9 mouse cellular contexts compared by ENCODE assay signal in genomic region chr13:34096455-34096854, GRCm38 (mm10). TPM values are rescaled to one million over a fixed set of nuclear protein-coding genes. Genes with fewer than 3 reads are reported as not detected.
A peak's percentile ranks its signal among the peaks of the same experiment; 100 is the strongest.
DNase-seq lines count a peak whose midpoint lies in the region; ATAC-seq and TF ChIP-seq lines count a peak whose summit lies in the region.
"Had no signal": no experiment of that assay in that cellular context is flagged by ENCODE, and none has a peak within 500 bp of the region (broad histone marks: within the 10 kb centered on the region; RNA-seq: fewer than 3 reads in every experiment).

No protein-coding gene starts in this region.

- no peak for DNase-seq in left cerebral cortex, adult 2 months (ENCODE audit: extremely low spot score in 1 of 2, low spot score in 2 of 2)
- no peak for DNase-seq in left cerebral cortex, adult 18-20 months (ENCODE audit: low spot score in 2 of 2)
- no peak for DNase-seq in kidney, postnatal 0 days (ENCODE audit: low spot score)
- no peak for DNase-seq in ovary, adult 18-20 months (ENCODE audit: low spot score)
- DNase-seq in liver, embryonic 11.5 days (ENCODE audit: low spot score), result no peak
- DNase-seq in yolk sac, embryonic 10.5 days (ENCODE audit: low spot score), result no peak
- DNase-seq: spleen, adult 18-20 months had no signal

- H3K9ac ChIP-seq in forebrain, embryonic 16.5 days (replicated peaks; ENCODE audit: low read depth, low read length), result peak overlapping the region; percentile 27
- no peak overlapping the region for H3K9ac ChIP-seq in kidney, postnatal 0 days (ENCODE audit: low read depth, low read length)
- no peak overlapping the region for H3K9ac ChIP-seq in liver, embryonic 11.5 days (ENCODE audit: low read depth, low read length)

- WGBS in forebrain, embryonic 16.5 days, result 31% methylated on average over 4 of the region's 4 CpGs
- 49% methylated on average over 4 of the region's 4 CpGs for WGBS in kidney, postnatal 0 days
- WGBS in liver, embryonic 11.5 days, result 71% methylated on average over 4 of the region's 4 CpGs

- intact Hi-C loops in left cerebral cortex, adult 2 months (cut with DNase I), result loop anchor here (1.0 to 2.0 kb wide), 3 partner anchors 37 to 52 kb away; no protein-coding TSS in a partner anchor

- no peaks in the 10 kb centered on the region for H3K36me3 ChIP-seq in forebrain, embryonic 16.5 days (ENCODE audit: control insufficient read depth, insufficient read depth)
- no peaks in the 10 kb centered on the region for H3K36me3 ChIP-seq in kidney, postnatal 0 days (ENCODE audit: insufficient read depth, low read length)
- no peaks in the 10 kb centered on the region for H3K36me3 ChIP-seq in myocyte (ENCODE audit: control insufficient read depth, insufficient read depth)
- H3K36me3 ChIP-seq in liver, embryonic 11.5 days (ENCODE audit: control insufficient read depth, insufficient read depth, low read length), result no peaks in the 10 kb centered on the region

- no peaks in the 10 kb centered on the region for H3K79me2 ChIP-seq in myocyte (ENCODE audit: control insufficient read depth, insufficient read depth)

- TF ChIP-seq CTCF in left cerebral cortex, adult 2 months (IDR thresholded peaks at IDR 0.05), result no peak
- TF ChIP-seq CTCF in kidney, postnatal 0 days (IDR thresholded peaks at IDR 0.05; ENCODE audit: low read depth), result no peak

- no peak for TF ChIP-seq POLR2A in myocyte (IDR thresholded peaks at IDR 0.05; ENCODE audit: insufficient read length, low read depth)

- peak overlapping the region; percentile 64 for H3K27ac ChIP-seq in left cerebral cortex, adult 2 months
- peak overlapping the region; percentile 93 for H3K27ac ChIP-seq in forebrain, embryonic 16.5 days (ENCODE audit: low read length)
- 0 out of 2 replicates have a peak overlapping the region, but pooled peaks have one; percentile 31 for H3K27ac ChIP-seq in kidney, postnatal 0 days
- no peak overlapping the region for H3K27ac ChIP-seq in liver, embryonic 11.5 days (ENCODE audit: low read depth, low read length)

- H3K27me3 ChIP-seq in forebrain, embryonic 16.5 days (replicated peaks; ENCODE audit: control insufficient read depth, insufficient read depth, low read length), result no peaks in the 10 kb centered on the region
- H3K27me3 ChIP-seq in kidney, postnatal 0 days (ENCODE audit: insufficient read depth, low read length), result no peaks in the 10 kb centered on the region
- H3K27me3 ChIP-seq in myocyte (ENCODE audit: control insufficient read depth, insufficient read depth, insufficient read length), result no peaks in the 10 kb centered on the region
- no peaks in the 10 kb centered on the region for H3K27me3 ChIP-seq in liver, embryonic 11.5 days (replicated peaks; ENCODE audit: control insufficient read depth, insufficient read depth, low read length)

- H3K4me2 ChIP-seq in forebrain, embryonic 16.5 days (ENCODE audit: low read length), result peak overlapping the region; percentile 33
- H3K4me2 ChIP-seq in kidney, postnatal 0 days (ENCODE audit: low read length), result no peak overlapping the region
- H3K4me2 ChIP-seq in myocyte (ENCODE audit: low read depth), result peak overlapping the region; percentile 27
- H3K4me2 ChIP-seq in liver, embryonic 11.5 days, result no peak overlapping the region

- H3ac ChIP-seq in myocyte (ENCODE audit: control insufficient read depth, insufficient read length), result no peak overlapping the region

- ATAC-seq in forebrain, embryonic 16.5 days, result peak; percentile 64
- ATAC-seq in kidney, postnatal 0 days (replicated peaks; ENCODE audit: low FRiP score, low read depth), result 0 out of 2 replicates have a peak, but pooled peaks have one; percentile 29
- no peak for ATAC-seq in liver, embryonic 11.5 days (replicated peaks; ENCODE audit: low FRiP score)

- H3K9me3 ChIP-seq in forebrain, embryonic 16.5 days (ENCODE audit: control insufficient read depth, low read length), result peaks cover 4% of the 10 kb centered on the region; the same call in 1 of the 2 replicates
- no peaks in the 10 kb centered on the region for H3K9me3 ChIP-seq in kidney, postnatal 0 days (replicated peaks; ENCODE audit: low read length)
- H3K9me3 ChIP-seq in liver, embryonic 11.5 days (ENCODE audit: control insufficient read depth, low read length), result no peaks in the 10 kb centered on the region

- no peak overlapping the region for H3K4me3 ChIP-seq in left cerebral cortex, adult 2 months
- H3K4me3 ChIP-seq in forebrain, embryonic 16.5 days (replicated peaks; ENCODE audit: low read length), result no peak overlapping the region
- H3K4me3 ChIP-seq in kidney, postnatal 0 days (replicated peaks; ENCODE audit: low read depth, low read length), result no peak overlapping the region
- no peak overlapping the region for H3K4me3 ChIP-seq in myocyte
- H3K4me3 ChIP-seq in liver, embryonic 11.5 days (ENCODE audit: low read depth, low read length), result no peak overlapping the region

- peaks cover 23% of the 10 kb centered on the region for H3K4me1 ChIP-seq in forebrain, embryonic 16.5 days (replicated peaks; ENCODE audit: control insufficient read depth, insufficient read depth, low read length)
- H3K4me1 ChIP-seq in kidney, postnatal 0 days (replicated peaks; ENCODE audit: insufficient read depth, low read length), result peaks cover 4% of the 10 kb centered on the region; the same call in 1 of the 2 replicates
- H3K4me1 ChIP-seq in liver, embryonic 11.5 days (replicated peaks; ENCODE audit: control insufficient read depth, insufficient read depth, low read length), result peaks cover 6% of the 10 kb centered on the region

TF ChIP-seq in myocyte, 11 proteins besides CTCF, POLR2A, EP300 and RAD21:
- no peak for TF ChIP-seq E2F4 (IDR thresholded peaks at IDR 0.05; ENCODE audit: insufficient read depth)
- no peak for TF ChIP-seq REST (IDR thresholded peaks at IDR 0.05; ENCODE audit: insufficient read depth, insufficient read length)
- TF ChIP-seq SRF (IDR thresholded peaks at IDR 0.05; ENCODE audit: control insufficient read depth, insufficient read length, low read depth), result no peak

RNA-seq across cellular contexts. Expression of gene Tubb2a, which starts 18.6 kb away (rescaled TPM):
- total RNA-seq in left cerebral cortex, adult 2 months (2021), result 100 to 1,000 TPM; 768 to 774 TPM
- 100 to 1,000 TPM; 781 to 791 TPM for total RNA-seq in left cerebral cortex, adult 18-20 months (2021)
- polyA plus RNA-seq in forebrain, embryonic 16.5 days (2015; fragmentation: Nextera tagmentation; extraction: Ambion mirVana), result 1,717 and 2,137 TPM in 2 replicates
- 169 and 170 TPM in 2 replicates for polyA plus RNA-seq in kidney, postnatal 0 days (2015; fragmentation: Nextera tagmentation; extraction: Ambion mirVana)
- polyA plus RNA-seq in myocyte (2012; fragmentation: generic; extraction: Trizol), result 550 TPM
- polyA plus RNA-seq in liver, embryonic 11.5 days (2014; fragmentation: Nextera tagmentation; extraction: Ambion mirVana), result 81.0 and 87.9 TPM in 2 replicates

RNA-seq across cellular contexts. Expression of gene Tubb2b, which starts 33.8 kb away (rescaled TPM):
- 100 to 1,000 TPM; 153 to 177 TPM for total RNA-seq in left cerebral cortex, adult 2 months (2021)
- 100 to 1,000 TPM; 169 to 171 TPM for total RNA-seq in left cerebral cortex, adult 18-20 months (2021)
- 1,170 and 1,210 TPM in 2 replicates for polyA plus RNA-seq in forebrain, embryonic 16.5 days (2015; fragmentation: Nextera tagmentation; extraction: Ambion mirVana)
- 24.8 and 28.0 TPM in 2 replicates for polyA plus RNA-seq in kidney, postnatal 0 days (2015; fragmentation: Nextera tagmentation; extraction: Ambion mirVana)
- 438 TPM for polyA plus RNA-seq in myocyte (2012; fragmentation: generic; extraction: Trizol)
- polyA plus RNA-seq in liver, embryonic 11.5 days (2014; fragmentation: Nextera tagmentation; extraction: Ambion mirVana), result 7.6 and 7.7 TPM in 2 replicates

RNA-seq across cellular contexts. Expression of gene Bphl, which starts 59.1 kb away (rescaled TPM):
- 10 to 100 TPM; 41.8 to 45.8 TPM for total RNA-seq in left cerebral cortex, adult 2 months (2021)
- 10 to 100 TPM; 44.4 to 50.6 TPM for total RNA-seq in left cerebral cortex, adult 18-20 months (2021)
- polyA plus RNA-seq in forebrain, embryonic 16.5 days (2015; fragmentation: Nextera tagmentation; extraction: Ambion mirVana), result 35.5 and 39.0 TPM in 2 replicates
- 168 and 174 TPM in 2 replicates for polyA plus RNA-seq in kidney, postnatal 0 days (2015; fragmentation: Nextera tagmentation; extraction: Ambion mirVana)
- 27.7 TPM for polyA plus RNA-seq in myocyte (2012; fragmentation: generic; extraction: Trizol)
- 32.8 and 35.3 TPM in 2 replicates for polyA plus RNA-seq in liver, embryonic 11.5 days (2014; fragmentation: Nextera tagmentation; extraction: Ambion mirVana)

Comparison
In these comparisons a context has a peak if more than half of its experiments do, and no peak if none do; other contexts are left out.
1. H3K4me2 ChIP-seq: peak in forebrain, embryonic 16.5 days (single experiment) and myocyte (single experiment); none in kidney, postnatal 0 days (single experiment) and liver, embryonic 11.5 days (single experiment).
2. RNA of gene Tubb2b, which starts 33.8 kb away (polyA plus RNA-seq): 1,170 to 1,210 TPM in forebrain, embryonic 16.5 days and 438 TPM in myocyte (single experiment); 24.8 to 28.0 TPM in kidney, postnatal 0 days and 7.6 to 7.7 TPM in liver, embryonic 11.5 days; every median in the first group is over 10 times any median in the second.